Mouse (Mus musculus) embryo, embryonic 9.5 days (tissue): ENCODE data around the gene Dnajc16.

ENCODE experiments used
- DNase-seq: peaks from one replicate; pipeline ENCODE4 v3.0.0-alpha.2; 2017; ENCODE audit errors: extremely low spot score

Gene Dnajc16

DNA sequence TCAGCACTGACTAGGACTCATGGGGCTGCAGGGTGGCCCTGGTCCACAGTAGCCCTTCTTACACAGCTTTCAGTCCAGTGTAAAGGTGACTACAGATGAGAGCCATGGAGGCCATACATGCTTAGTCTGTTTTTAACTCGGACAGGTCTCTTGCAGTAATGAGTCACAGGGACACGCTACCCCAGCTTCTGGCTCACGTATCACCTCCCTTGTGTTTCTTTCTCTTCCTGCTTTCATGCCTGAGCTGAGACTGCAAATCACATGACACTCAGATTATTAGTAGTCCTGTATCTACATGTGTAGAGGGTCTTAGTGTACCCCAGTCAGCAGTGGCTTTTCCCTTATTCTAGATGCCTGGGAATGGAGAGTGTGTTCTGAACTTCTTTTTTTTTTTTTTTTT, 25.7 kb downstream of the Dnajc16 start:
- DNase-seq: no peak

GRCm38 (mm10) chr4:141763476-141763875, 27.3 kb downstream of the Dnajc16 start:
- no peak for DNase-seq

DNA sequence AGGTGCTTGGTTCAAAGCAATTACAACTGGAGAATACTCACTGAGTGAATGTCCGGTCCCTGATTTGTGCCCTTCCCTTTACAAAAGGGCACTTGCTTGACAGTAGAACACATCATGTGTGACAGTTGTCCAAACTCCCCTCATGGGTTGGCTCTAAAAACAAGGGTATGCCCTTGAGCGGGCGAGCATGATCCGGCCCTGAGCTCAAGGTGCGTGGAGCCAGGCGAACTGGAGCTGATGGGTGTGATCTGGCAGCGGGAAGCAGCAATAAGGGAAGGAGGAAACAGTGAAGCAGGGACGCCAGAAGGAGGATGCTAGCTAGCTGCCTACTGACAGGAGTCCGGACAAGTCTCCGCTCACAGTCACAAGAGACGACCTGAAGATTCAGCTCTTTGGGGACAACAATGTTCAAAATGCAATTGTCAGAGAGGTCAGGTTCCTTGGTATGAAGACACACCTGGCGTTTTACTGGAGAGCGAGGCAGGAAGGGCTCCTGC, 28.6 kb downstream of the Dnajc16 start:
- no peak for DNase-seq

DNA sequence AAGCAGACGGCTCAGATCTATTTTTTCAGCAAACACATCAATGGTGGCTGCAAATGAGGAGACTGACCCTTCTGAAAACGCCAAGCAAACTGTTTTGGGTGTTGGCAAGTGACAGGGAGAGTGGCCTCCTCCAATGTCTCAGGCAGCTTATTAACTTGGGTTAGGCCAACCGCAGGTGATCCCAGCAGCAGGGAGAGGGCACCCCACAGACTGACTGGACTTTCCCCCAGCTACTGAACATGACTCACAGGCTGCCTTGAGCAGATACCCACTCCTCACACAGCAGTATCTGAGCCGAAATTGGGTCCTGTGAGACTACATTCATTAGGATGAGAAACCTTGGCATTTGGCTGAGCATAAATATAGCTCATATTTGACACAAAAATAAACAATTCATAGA, 29.8 kb downstream of the Dnajc16 start:
- no peak for DNase-seq

GRCm38 (mm10) chr4:141758874-141759542, 31.7 kb downstream of the Dnajc16 start:
- no peak for DNase-seq

DNA sequence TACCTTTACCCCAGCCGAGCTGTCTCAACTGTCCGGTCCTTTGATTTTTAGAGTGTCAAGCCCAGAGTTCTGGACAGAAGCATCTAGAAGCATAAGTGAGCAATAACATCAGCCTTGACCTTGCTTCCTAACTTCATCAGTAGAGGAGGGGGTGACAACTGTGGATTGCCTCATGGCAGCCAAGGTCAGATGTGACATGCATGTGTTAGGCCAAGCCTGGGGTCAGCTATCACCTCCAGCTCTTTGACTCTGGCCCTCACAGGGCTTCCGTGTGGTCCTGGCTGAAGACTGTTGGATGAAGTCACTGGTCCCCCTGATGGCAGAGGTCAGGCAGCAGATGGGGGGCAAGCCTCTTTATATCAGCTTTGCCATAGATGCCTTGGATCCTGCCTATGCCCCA, 33.6 kb downstream of the Dnajc16 start:
- no peak for DNase-seq

GRCm38 (mm10) chr4:141755375-141755930, 35.3 kb downstream of the Dnajc16 start:
- DNase-seq: no peak

DNA sequence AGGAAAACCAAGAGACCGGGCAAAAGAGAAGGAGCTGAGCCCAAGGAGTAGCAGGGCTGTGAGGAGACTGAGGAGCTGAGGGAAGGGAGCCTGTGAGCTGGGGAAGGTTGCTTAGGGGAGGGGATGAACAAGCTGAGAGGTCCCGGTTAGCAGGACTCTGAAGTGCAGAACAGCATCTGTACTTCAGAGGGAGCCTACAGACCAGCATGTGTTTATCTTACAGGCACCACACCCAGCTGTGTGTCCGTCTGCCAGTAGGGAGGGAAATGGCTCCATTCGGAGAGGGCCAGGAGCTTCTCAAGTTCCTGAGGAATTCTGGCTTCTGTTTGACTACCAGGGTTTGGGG, 38.7 kb downstream of the Dnajc16 start:
- DNase-seq: peak; percentile 32

DNA sequence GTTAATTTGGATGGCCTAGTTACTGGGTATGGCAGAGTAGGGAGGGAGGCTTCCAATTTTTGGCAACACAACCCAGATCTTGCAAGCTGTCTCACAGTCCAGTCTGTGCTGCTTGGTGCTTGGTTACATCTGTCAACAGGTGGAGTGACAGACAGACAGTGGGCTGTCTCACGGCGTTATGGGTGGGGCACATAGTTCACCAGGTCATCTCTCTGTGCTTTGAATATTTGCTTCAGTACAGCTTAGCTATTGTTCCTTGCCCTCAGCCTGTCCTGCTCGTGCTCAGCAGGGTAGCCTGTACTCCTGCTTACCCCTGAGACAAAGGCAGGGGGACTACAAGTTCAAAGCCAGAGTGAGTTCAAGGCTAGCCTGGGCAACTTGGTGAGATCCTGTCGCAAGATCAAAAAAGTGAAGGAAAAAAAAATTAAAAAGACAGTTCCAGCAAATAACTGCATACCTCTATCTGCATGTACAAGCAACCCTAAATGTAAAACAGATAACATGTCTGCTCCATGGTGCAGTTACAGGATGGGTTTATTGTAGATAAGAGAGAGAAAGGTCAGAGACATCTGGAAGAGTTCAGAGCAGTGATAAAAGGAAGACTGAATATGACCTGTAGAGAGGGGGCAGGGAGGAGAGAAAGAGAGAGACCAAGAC, 39.2 kb downstream of the Dnajc16 start:
- no peak for DNase-seq

DNA sequence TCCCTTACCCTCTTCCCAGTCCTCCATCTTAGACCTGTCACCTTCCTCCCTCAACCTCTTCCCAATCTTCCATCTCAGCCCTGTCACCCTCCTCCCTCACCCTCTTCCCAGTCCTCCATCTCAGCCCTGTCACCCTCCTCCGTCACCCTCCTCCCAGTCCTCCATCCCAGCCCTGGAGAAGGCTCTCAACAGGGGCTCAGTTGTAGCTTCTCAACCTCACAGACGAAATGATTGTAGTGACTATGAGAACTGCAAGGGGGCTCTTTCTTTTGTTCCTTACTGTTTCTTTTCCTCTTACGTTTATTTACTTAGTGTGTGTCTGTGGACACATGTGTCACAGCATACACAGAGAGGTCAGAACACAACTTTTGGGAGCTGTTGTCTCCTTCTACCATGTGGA, 39.9 kb downstream of the Dnajc16 start:
- DNase-seq: no peak

- no peak for DNase-seq
These were observed 41.2 kb downstream of the Dnajc16 start for GRCm38 (mm10) chr4:141749557-141749956.

- no peak for DNase-seq
These were observed 44.0 kb downstream of the Dnajc16 start, which contains the start of gene Agmat for GRCm38 (mm10) chr4:141746578-141747346. TSS of gene Agmat (plus strand) at chr4:141746672.

DNA sequence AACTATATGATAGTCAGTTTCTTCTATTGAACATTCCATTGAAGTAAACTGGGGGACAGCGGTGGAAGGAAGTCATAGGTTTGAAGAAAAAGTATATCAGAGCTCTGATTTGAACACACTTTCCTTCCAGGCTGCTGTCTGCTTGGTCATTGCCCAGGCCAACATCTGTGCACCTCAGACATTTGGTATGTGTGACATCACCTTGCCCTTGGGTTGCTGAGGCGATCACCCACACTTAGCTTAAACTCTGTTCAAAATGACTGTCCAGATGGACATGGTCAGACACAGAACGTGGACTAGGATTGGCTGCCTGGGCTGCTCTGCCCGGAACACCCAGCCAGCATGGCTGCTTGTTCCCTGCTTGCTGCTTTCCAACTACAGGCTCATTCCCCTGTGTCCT, 48.4 kb downstream of the Dnajc16 start:
- DNase-seq: no peak

DNA sequence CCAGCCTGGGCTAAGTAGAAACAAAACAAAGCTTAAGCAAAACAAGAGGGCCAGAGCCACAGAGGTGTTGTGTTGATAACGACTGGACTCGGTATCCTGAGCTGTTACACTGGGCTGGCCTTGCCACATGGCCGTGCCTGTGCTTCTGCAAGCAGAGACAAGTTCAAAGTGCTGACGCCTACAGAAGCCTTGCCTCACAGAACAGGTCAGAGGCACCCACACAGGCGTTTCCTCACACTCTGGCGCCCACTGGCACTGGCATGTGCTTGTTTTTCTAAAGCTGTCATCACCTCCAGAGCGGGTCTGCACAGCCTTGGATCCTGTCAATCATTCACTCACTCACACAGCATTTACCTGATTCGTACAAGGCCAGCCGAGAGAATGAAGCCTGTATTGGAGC, 48.9 kb downstream of the Dnajc16 start:
- DNase-seq: no peak

DNA sequence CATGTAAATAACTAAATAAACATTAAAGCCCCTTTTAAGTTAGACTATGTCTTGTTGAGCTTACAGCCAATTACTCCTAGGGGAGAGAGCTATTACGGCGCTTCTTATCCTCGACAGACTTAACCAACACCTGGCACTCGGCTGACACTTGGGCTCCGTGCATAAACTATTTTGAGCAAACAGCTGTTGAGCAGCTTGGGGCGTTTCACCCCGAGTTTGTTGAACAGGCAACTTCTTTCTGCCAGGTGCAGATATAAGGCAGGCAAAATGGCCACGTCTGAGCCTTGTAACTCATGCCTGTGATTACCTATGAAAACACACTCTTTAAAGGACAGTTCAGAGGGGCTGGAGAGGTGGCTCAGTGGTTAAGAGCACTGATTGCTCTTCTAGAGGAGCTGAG, 52.7 kb downstream of the Dnajc16 start:
- no peak for DNase-seq

- no peak for DNase-seq
These were observed 53.9 kb downstream of the Dnajc16 start for GRCm38 (mm10) chr4:141736856-141737255.

GRCm38 (mm10) chr4:141735206-141735560, 55.5 kb downstream of the Dnajc16 start:
- no peak for DNase-seq

GRCm38 (mm10) chr4:141734446-141735205, 56.1 kb downstream of the Dnajc16 start:
- peak; percentile 88 for DNase-seq

DNA sequence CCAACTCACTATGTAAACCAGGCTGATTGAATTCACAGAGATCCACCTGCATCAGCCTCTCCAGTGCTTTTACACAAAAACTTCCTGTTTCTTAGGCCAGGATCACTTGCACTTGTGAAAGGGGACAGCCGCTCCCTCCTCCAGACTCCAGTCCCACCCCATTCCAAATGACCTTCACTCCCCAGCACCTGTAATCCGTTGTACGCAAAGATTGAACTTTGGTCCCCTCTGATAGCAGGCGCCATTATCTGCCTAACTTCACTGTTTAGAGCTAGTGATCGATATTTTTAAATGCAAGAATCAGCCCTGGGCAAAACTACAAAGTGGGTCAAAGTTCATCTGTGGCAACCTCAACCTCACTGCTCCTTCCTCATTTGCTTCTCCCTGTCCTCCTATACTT, 59.0 kb downstream of the Dnajc16 start:
- DNase-seq: no peak

DNA sequence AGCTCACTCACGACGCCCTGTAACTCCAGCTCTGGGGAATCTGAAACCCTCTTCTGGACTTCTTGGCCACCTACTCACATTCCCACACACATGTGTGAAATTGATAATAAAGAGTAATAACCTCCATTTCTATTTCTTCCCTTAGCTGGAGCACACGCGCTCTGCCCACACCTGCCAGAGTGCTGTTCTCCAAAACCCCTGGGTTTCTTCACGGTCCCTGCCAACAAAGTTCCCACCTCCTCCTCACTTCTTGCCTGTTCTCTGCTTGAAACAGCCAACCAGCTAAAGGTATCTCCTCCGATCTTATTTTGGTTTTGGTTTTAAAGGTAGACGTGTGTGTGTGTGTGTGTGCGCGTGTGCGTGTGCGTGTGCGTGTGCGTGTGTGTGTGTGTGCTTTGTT, 60.3 kb downstream of the Dnajc16 start:
- DNase-seq: no peak

GRCm38 (mm10) chr4:141729266-141729665, 61.5 kb downstream of the Dnajc16 start:
- DNase-seq: no peak

GRCm38 (mm10) chr4:141725738-141726137, 65.0 kb downstream of the Dnajc16 start:
- no peak for DNase-seq
